Mouse (Mus musculus) kidney, adult 2 months (tissue): ENCODE data around the gene Slc29a1.

Source experiments
- CTCF ChIP-seq: fragments of 200-500 bp; conservative IDR thresholded peaks from 2 replicates; pipeline ENCODE4 v1.5.1; 2011; ENCODE audit warnings: low read depth, mild to moderate bottlenecking, control low read depth, low read length, moderate library complexity, mixed read lengths; ENCODE audit not compliant: insufficient read depth, insufficient read length
- POLR2A ChIP-seq: fragments of 200-500 bp; IDR thresholded peaks from one replicate; pipeline ENCODE4 v1.6.1; 2011; ENCODE audit warnings: low read depth, low read length, control low read depth

DNA sequence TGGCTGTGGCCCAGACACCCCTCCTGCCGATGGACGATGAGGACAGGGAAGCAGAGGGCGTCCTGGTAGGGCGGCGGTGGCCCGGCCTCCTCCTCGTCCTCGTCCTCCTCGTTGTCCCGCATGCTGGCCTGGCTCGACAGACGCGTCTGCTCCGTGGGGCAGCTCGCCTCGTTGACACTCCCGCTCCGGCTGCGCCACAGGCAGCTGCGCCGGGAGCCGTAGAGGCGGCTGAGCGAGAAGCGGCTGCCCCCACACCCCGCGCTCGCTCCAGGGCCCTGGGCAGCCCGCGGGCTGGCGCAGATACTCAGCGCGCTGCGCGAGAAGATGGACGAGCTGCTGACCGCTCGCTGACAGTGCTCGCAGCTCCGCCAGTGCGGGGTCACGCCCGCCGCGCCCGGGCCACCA is 54.5 kb downstream of the Slc29a1 start:
- no peak for TF ChIP-seq CTCF
- TF ChIP-seq POLR2A: no peak
